Mouse (Mus musculus) limb, embryonic 11.5 days (tissue): Measurements from ENCODE around the gene Rnf212b. TPM values are rescaled to one million over a fixed set of nuclear protein-coding genes. Genes with fewer than 3 reads are reported as not detected.

Experiments
- ATAC-seq: fragments of 200-750 bp; cut with Nextera tagmentation; 2 replicates; pipeline ENCODE4 v1.8.0; 2017; ENCODE audit warnings: low read depth; ENCODE audit not compliant: insufficient number of reproducible peaks, low FRiP score, low TSS enrichment
- DNase-seq: peaks from one replicate; pipeline ENCODE4 v3.0.0-alpha.2; 2015; ENCODE audit warnings: low spot score
- H3K27ac ChIP-seq: fragments of 300-500 bp; sonication (generic); replicated peaks from 2 replicates; pipeline ENCODE4 v1.5.1; 2014; ENCODE audit warnings: low read depth, mild to moderate bottlenecking, low read length
- H3K27me3 ChIP-seq: fragments of 300-500 bp; sonication (generic); 2 replicates; pipeline ENCODE4 v1.6.1; 2014; ENCODE audit warnings: mild to moderate bottlenecking, low read length, mixed read lengths; ENCODE audit not compliant: control insufficient read depth, insufficient read depth
- H3K36me3 ChIP-seq: fragments of 300-500 bp; sonication (generic); 2 replicates; pipeline ENCODE4 v1.6.1; 2014; ENCODE audit warnings: mild to moderate bottlenecking, low read length, moderate library complexity, mixed read lengths; ENCODE audit not compliant: control insufficient read depth, insufficient read depth
- H3K4me1 ChIP-seq: fragments of 300-500 bp; sonication (generic); 2 replicates; pipeline ENCODE4 v1.6.1; 2014; ENCODE audit warnings: low read length, mixed read lengths; ENCODE audit not compliant: control insufficient read depth, insufficient read depth
- H3K4me2 ChIP-seq: fragments of 300-500 bp; sonication (generic); 2 replicates; pipeline ENCODE4 v1.6.1; 2014; ENCODE audit warnings: low read depth, mild to moderate bottlenecking, moderate library complexity; ENCODE audit not compliant: severe bottlenecking
- H3K4me3 ChIP-seq: fragments of 300-500 bp; sonication (generic); 2 replicates; pipeline ENCODE4 v1.5.1; 2014; ENCODE audit warnings: low read depth, low read length
- H3K9ac ChIP-seq: fragments of 300-500 bp; sonication (generic); 2 replicates; pipeline ENCODE4 v1.6.1; 2014; ENCODE audit warnings: mild to moderate bottlenecking, low read length
- H3K9me3 ChIP-seq: fragments of 300-500 bp; sonication (generic); 2 replicates; pipeline ENCODE4 v1.6.1; 2016; ENCODE audit warnings: low read length; ENCODE audit not compliant: control insufficient read depth
- WGBS: fragments of 180-500 bp; shearing (Covaris S2); extraction: QIAGEN DNeasy Blood & Tissue Kit; methylation state at CpG from one replicate; pipeline ENCODE4 v1.1.7; 2014; 5-methylcytosine and 5-hydroxymethylcytosine counted together
- polyA plus RNA-seq: library from polyadenylated mRNA; unstranded; fragments of >200 nt; fragmentation: Nextera tagmentation; extraction: Ambion mirVana; gene quantifications from 2 replicates; pipeline ENCODE4 v1.2.1, GENCODE M21; 2014

Rnf212b gene
- polyA plus RNA-seq, 1 experiment from 2014 or later, result not detected

DNA sequence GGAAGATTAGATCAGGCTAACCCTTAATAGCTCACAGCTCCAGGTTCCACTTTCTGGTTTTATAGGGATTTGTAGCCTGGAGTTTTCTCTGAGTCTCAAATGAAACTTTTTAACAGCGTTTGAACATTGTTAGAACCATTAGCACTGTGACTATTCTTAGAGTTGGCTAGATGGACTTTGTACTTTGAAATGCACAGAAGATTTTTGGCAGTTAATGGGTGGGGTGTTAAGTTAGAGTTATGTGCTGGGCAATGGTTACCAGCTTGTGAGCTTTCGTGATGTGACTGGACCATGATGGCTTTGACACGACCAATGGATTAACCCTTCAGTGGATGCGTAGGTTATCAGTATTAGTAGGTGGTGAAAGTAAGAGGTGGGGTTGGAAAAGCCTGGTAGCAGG, 7.8 kb upstream of the Rnf212b start:
- H3K4me1 ChIP-seq, result no peaks in the 10 kb centered on the region
- H3K27me3 ChIP-seq, result no peaks in the 10 kb centered on the region
- H3K4me3 ChIP-seq, result no peak overlapping the region
- no peak overlapping the region for H3K4me2 ChIP-seq
- no peaks in the 10 kb centered on the region for H3K36me3 ChIP-seq
- ATAC-seq (no peak), DNase-seq (no peak)
- no peak overlapping the region for H3K9ac ChIP-seq
- WGBS, result 83% methylated on average over 4 of the region's 4 CpGs
- no peak overlapping the region for H3K27ac ChIP-seq
- H3K9me3 ChIP-seq, result no peaks in the 10 kb centered on the region

DNA sequence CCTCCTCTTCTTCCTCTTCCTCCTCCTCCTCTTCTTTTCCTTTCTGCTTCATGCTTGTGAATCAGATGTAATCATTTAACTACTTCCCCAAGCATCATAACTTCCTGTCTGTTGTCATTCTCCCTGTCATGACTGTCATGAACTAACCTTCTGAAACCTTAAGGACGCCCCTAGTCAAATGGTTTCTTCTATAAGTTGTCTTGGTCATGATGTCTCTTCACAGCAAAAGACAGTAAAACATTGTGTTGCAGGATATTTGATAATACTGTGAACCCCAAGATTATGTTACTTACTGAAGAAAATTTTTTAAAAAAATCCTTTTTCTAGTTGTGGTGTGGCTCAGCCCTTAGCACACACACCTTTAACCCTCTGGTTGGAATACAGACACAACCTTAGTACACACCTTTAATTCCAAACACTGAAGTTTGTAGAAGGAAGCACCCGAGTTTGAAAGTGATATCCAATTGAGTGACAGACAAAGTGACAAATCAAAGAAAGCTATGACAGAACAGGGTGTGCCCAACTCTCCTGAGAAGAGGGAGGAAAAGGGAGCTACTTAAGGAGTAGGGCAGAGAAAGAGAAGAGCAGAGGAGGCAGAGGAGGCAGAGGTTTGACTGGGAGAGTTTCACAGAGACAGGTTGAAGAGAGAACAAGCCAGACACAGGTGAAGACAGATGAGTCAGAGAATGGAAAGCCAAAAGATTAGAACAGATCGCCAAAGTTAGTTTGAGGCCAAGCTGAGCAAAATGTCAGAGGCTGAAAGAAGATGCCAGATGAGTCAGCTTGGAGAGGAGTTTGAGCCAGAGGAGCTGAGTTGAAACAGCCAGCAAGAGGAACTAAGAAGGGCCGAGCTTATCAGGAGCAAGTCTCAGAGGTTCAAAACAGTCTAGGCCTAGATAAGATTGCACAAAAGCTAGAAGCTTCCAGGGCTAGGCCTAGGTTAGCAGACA, 4.9 kb upstream of the Rnf212b start:
- WGBS, result 76% methylated on average over 4 of the region's 4 CpGs
- Histone ChIP-seq H3K27ac (no peak overlapping the region), H3K27me3 (no peaks in the 10 kb centered on the region), H3K9ac (no peak overlapping the region), H3K36me3 (no peaks in the 10 kb centered on the region), H3K9me3 (no peaks in the 10 kb centered on the region), H3K4me1 (no peaks in the 10 kb centered on the region), H3K4me2 (no peak overlapping the region), H3K4me3 (no peak overlapping the region)
- no peak for DNase-seq
- no peak for ATAC-seq

DNA sequence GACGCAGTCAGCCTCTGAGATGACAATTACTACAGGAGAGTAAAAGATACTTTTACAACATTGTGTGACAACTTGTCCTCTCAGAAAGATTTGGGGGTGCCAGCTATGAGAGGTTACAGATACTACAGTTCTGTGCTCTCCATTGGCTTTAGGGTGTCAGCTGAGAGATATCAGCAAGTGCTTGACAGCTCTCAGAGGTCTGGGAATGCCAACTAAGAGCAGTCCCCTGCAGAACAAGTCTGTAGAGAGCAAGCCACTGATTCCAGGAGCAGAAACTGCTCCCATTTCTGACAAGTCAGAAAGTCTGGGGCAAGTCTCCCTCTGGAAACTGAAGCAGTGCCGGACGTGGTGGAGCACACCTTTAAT, 4.3 kb upstream of the Rnf212b start:
- Histone ChIP-seq H3K36me3 (no peaks in the 10 kb centered on the region), H3K4me2 (no peak overlapping the region), H3K9me3 (no peaks in the 10 kb centered on the region), H3K27ac (no peak overlapping the region), H3K4me3 (no peak overlapping the region), H3K9ac (no peak overlapping the region), H3K27me3 (no peaks in the 10 kb centered on the region), H3K4me1 (no peaks in the 10 kb centered on the region)
- DNase-seq (no peak), ATAC-seq (no peak)
- WGBS, result 78% methylated on average over 3 of the region's 3 CpGs

DNA sequence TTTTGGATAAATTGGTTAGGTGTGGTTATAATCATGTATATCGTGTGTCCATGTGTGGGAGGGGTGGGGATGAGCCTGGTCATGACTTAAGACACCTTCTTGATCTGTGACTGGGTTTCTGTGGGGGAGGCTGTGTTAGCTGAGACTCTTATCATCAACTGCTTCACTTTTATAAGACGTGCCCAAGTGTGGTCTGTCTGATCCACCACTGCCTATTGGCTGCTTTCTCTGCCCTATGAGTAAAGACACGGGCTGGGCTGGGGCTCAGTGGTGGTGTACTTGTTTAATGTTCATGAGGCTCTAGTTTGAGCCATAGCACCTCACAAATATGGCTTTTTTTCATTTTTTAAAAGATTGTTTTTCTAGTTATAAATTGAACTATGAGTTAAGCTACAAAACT, 1.8 kb downstream of the Rnf212b start:
- no peaks in the 10 kb centered on the region for H3K4me1 ChIP-seq
- 72% methylated on average over 3 of the region's 3 CpGs for WGBS
- H3K9ac ChIP-seq, result no peak overlapping the region
- DNase-seq, result no peak
- H3K9me3 ChIP-seq, result no peaks in the 10 kb centered on the region
- no peak overlapping the region for H3K4me3 ChIP-seq
- ATAC-seq, result no peak
- no peak overlapping the region for H3K27ac ChIP-seq
- no peak overlapping the region for H3K4me2 ChIP-seq
- no peaks in the 10 kb centered on the region for H3K36me3 ChIP-seq
- H3K27me3 ChIP-seq, result no peaks in the 10 kb centered on the region

DNA sequence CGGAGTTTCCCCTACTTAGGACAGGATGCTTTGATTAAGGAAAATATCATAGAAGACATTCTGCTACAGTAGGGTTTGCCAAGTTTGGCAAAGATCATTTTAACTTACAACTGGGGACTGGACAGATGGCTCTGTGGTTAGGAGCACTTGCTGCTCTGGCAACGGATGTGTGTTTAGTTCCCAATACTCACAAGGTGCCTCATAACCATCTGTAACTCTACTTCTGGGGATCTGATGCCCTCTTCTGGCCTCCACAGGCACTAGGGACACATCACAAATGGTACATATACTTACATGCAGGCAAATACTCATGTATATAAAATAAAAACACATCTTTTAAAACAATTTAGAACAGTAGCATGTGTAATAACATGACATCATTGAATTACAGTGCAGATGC, 3.9 kb downstream of the Rnf212b start:
- ATAC-seq (no peak), DNase-seq (peak; percentile 30)
- no peak overlapping the region for H3K9ac ChIP-seq
- 49% methylated on average over 2 of the region's 2 CpGs for WGBS
- H3K27ac ChIP-seq, result no peak overlapping the region
- no peaks in the 10 kb centered on the region for H3K36me3 ChIP-seq
- no peaks in the 10 kb centered on the region for H3K4me1 ChIP-seq
- H3K4me3 ChIP-seq, result no peak overlapping the region
- no peaks in the 10 kb centered on the region for H3K9me3 ChIP-seq
- H3K27me3 ChIP-seq, result no peaks in the 10 kb centered on the region
- no peak overlapping the region for H3K4me2 ChIP-seq

DNA sequence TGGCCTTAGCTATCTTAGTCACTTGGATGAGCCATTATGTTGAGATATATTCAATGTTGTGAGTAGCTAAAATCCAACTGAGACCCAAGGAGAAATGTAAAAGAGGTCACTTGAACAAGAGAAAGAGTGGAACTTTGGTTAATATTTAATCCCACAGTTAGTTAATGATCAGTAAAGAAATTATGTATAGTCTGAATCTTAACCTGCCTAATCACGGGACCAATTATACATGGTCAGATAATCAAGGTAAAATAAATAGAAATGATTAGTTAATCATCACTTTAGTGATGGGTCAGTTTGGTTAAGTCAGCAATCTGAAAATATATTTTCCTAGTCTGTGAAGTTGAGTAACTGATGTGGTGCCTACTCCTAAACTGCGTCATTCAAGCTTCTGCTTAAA, 8.4 kb downstream of the Rnf212b start:
- ATAC-seq, result no peak
- Histone ChIP-seq H3K4me3 (no peak overlapping the region), H3K9me3 (no peaks in the 10 kb centered on the region), H3K36me3 (no peaks in the 10 kb centered on the region), H3K9ac (no peak overlapping the region), H3K4me2 (no peak overlapping the region), H3K27ac (no peak overlapping the region), H3K27me3 (no peaks in the 10 kb centered on the region), H3K4me1 (no peaks in the 10 kb centered on the region)
- 89% methylated on average over 2 of the region's 2 CpGs for WGBS
- DNase-seq, result no peak

DNA sequence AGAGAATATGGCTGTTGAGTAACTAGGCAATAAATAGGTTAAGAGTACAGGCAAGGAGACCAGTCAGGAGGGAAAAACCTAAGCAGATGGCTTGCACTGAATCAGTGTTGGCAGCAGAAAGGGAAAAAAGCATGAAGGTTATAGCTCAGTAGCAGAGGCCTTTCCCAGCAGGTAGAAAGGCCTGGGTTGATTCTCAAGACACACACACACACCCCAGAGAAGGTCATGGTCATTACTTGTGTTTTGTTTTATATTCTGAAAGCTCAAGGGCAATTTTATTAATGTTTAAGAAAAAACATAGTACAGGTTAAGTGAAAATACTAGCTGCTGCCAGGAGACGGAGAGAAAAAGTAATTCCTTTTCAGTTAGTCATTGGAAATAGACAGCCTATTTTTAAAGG, 9.8 kb downstream of the Rnf212b start:
- Histone ChIP-seq H3K27ac (no peak overlapping the region), H3K27me3 (no peaks in the 10 kb centered on the region), H3K9me3 (no peaks in the 10 kb centered on the region), H3K4me3 (no peak overlapping the region), H3K9ac (no peak overlapping the region), H3K36me3 (no peaks in the 10 kb centered on the region), H3K4me1 (no peaks in the 10 kb centered on the region), H3K4me2 (no peak overlapping the region)
- no peak for ATAC-seq
- WGBS, result 79% methylated on average over 1 of the region's 1 CpGs
- DNase-seq, result no peak

DNA sequence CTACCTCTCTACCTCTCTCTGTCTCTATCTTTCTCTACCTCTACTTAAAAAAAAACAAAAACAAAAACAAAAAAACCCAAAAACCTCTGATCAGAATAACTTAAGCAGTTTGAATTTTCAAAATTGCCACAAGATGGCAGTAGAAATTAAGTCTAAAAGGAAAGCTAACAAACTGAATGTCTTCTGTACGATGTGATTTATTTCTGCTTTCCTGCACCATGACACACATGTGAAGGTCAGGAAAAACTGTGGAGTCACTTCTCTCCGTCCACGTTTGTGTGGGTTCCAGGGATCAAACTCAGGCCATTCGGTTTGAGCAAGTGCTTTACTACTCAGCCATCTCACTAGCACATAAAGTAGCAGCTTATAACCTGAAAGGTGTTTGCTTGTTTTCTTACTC, 29.5 kb downstream of the Rnf212b start:
- H3K4me1 ChIP-seq, result no peaks in the 10 kb centered on the region
- H3K27ac ChIP-seq, result no peak overlapping the region
- ATAC-seq (no peak), DNase-seq (no peak)
- H3K27me3 ChIP-seq, result no peaks in the 10 kb centered on the region
- H3K9me3 ChIP-seq, result no peaks in the 10 kb centered on the region
- H3K9ac ChIP-seq, result no peak overlapping the region
- no peak overlapping the region for H3K4me3 ChIP-seq
- no peak overlapping the region for H3K4me2 ChIP-seq
- 4% methylated on average over 4 of the region's 4 CpGs for WGBS
- no peaks in the 10 kb centered on the region for H3K36me3 ChIP-seq

DNA sequence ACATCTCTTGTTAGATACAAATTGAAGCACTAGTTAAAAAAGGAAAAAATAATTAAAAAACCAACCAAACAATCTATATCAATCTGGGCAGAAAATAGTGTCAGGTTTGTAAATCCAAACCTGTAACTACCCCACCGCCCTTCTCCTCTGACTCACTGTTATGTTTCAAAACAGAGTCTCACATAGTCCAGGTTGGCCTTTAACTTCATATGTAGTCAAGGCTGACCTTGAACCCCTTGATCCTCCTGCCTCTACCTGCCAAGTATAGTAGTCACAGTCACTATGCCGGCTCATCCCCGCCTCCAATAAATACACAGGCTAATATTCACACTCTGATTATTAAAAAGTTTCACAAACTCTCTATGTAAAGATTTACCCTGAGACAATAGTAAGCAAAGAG, 41.8 kb downstream of the Rnf212b start:
- Histone ChIP-seq H3K36me3 (peaks cover 4% of the 10 kb centered on the region; the same call in 1 of the 2 replicates), H3K27me3 (no peaks in the 10 kb centered on the region), H3K4me2 (no peak overlapping the region), H3K27ac (no peak overlapping the region), H3K9ac (no peak overlapping the region), H3K4me3 (no peak overlapping the region), H3K9me3 (no peaks in the 10 kb centered on the region), H3K4me1 (no peaks in the 10 kb centered on the region)
- no peak for ATAC-seq
- DNase-seq, result no peak
- 100% methylated on average over 3 of the region's 3 CpGs for WGBS
